Mouse (Mus musculus): ENCODE results near the gene Fam227a. TPM values are rescaled to one million over a fixed set of nuclear protein-coding genes. Genes with fewer than 3 reads are reported as not detected.
A peak's percentile ranks its signal among the peaks of the same experiment; 100 is the strongest.

Fam227a gene
- total and polyA plus RNA-seq, 3 experiments, result 0.35 to 0.60 TPM; not detected in 1

GRCm38 (mm10) chr15:79657837-79658530 is 772 bp downstream of the Fam227a start:
- H3K9me3 ChIP-seq (replicated peaks; ENCODE audit: insufficient read depth, low read length), result no peaks in the 10 kb centered on the region
- H3K27me3 ChIP-seq (ENCODE audit: control insufficient read depth in 1 of 2, insufficient read depth in 2 of 2, low read length in 2 of 2), result no peaks in the 10 kb centered on the region
- peaks cover 0 to 7% of the 10 kb centered on the region in 2 experiments; a peak in 2 of 4 replicates for H3K36me3 ChIP-seq (ENCODE audit: control insufficient read depth in 1 of 2, insufficient read depth in 2 of 2, low read length in 2 of 2)
- H3K4me3 ChIP-seq (ENCODE audit: control insufficient read depth in 1 of 2, insufficient read depth in 1 of 2, low read depth in 2 of 2, low read length in 2 of 2), result peak overlapping the region; percentile 76 to 90
- H3K27ac ChIP-seq (ENCODE audit: control insufficient read depth, low read depth, low read length), result no peak overlapping the region
- peak overlapping the region; percentile 89 for H3K9ac ChIP-seq (ENCODE audit: control insufficient read depth, low read depth, low read length, poor library complexity, severe bottlenecking)
- peak; percentile 91 for DNase-seq (ENCODE audit: low read depth, low spot score)
- H3K79me2 ChIP-seq (ENCODE audit: control insufficient read depth, insufficient read depth, low read length, poor library complexity), result no peaks in the 10 kb centered on the region; the same call in 1 of the 2 replicates
- peaks cover 0 to 8% of the 10 kb centered on the region in 2 experiments; a peak in 2 of 4 replicates for H3K4me1 ChIP-seq (ENCODE audit: control insufficient read depth in 1 of 2, insufficient read depth in 2 of 2, low read length in 2 of 2)
- TF ChIP-seq SMC3 (IDR thresholded peaks at IDR 0.05; ENCODE audit: low read depth, low read length) (peak; percentile 47; the same call in 1 of the 2 replicates), ELF1 (IDR thresholded peaks at IDR 0.05; ENCODE audit: low read depth, low read length) (no peak), USF1 (IDR thresholded peaks at IDR 0.05; ENCODE audit: low read depth, low read length) (no peak), JUND (IDR thresholded peaks at IDR 0.05; ENCODE audit: low read depth, low read length) (no peak), TCF12 (IDR thresholded peaks at IDR 0.05; ENCODE audit: low read depth, low read length) (no peak), HCFC1 (IDR thresholded peaks at IDR 0.05; ENCODE audit: low read depth, low read length) (0 out of 2 replicates have a peak, but pooled peaks have one; percentile 27), ZMIZ1 (IDR thresholded peaks at IDR 0.05; ENCODE audit: low read depth, low read length) (no peak), CTCF (IDR thresholded peaks at IDR 0.05 in 2 of 3, conservative IDR thresholded peaks at IDR 0.05 in 1 of 3; ENCODE audit: control insufficient read depth in 1 of 3, insufficient read depth in 1 of 3, low read depth in 2 of 3, low read length in 3 of 3, poor library complexity in 1 of 3, severe bottlenecking in 1 of 3) (peak; percentile 49 to 68 (median 51)), ZKSCAN1 (IDR thresholded peaks at IDR 0.05; ENCODE audit: low read depth, low read length) (no peak), KAT2A (conservative IDR thresholded peaks at IDR 0.05; ENCODE audit: low read depth, low read length) (no peak), ZC3H11A (IDR thresholded peaks at IDR 0.05; ENCODE audit: low read depth, low read length) (peak; percentile 34; the same call in 1 of the 2 replicates), MAZ (IDR thresholded peaks at IDR 0.05; ENCODE audit: low read depth, low read length) (no peak), POLR2A (IDR thresholded peaks at IDR 0.05; ENCODE audit: control insufficient read depth in 1 of 2, insufficient read depth in 1 of 2, low read depth in 1 of 2, low read length in 2 of 2, poor library complexity in 1 of 2) (no peak), MYC (IDR thresholded peaks at IDR 0.05; ENCODE audit: low read depth, low read length) (0 out of 2 replicates have a peak, but pooled peaks have one; percentile 27), USF2 (IDR thresholded peaks at IDR 0.05; ENCODE audit: borderline replicate concordance in 1 of 2, insufficient read depth in 1 of 2, low read depth in 1 of 2, low read length in 2 of 2) (no peak), POLR2AphosphoS2 (IDR thresholded peaks at IDR 0.05; ENCODE audit: low read length) (no peak), EP300 (IDR thresholded peaks at IDR 0.05; ENCODE audit: low read depth in 1 of 2, low read length in 2 of 2) (peak; percentile 33 to 37; a peak in 2 of 4 replicates), NRF1 (IDR thresholded peaks at IDR 0.05; ENCODE audit: insufficient read depth, low read depth, low read length, poor library complexity, severe bottlenecking) (no peak), TAL1 (IDR thresholded peaks at IDR 0.05; ENCODE audit: low read length) (no peak), UBTF (IDR thresholded peaks at IDR 0.05; ENCODE audit: borderline replicate concordance, insufficient read depth, low read depth, low read length) (no peak), RCOR1 (IDR thresholded peaks at IDR 0.05; ENCODE audit: low read depth, low read length) (no peak), MAX (IDR thresholded peaks at IDR 0.05; ENCODE audit: low read length) (0 out of 2 replicates have a peak, but pooled peaks have one; percentile 33), SIN3A (IDR thresholded peaks at IDR 0.05; ENCODE audit: low read length) (no peak; the same call in 1 of the 2 replicates), BHLHE40 (IDR thresholded peaks at IDR 0.05; ENCODE audit: borderline replicate concordance, low read depth, low read length) (peak; percentile 39; the same call in 1 of the 2 replicates), MAFK (IDR thresholded peaks at IDR 0.05; ENCODE audit: borderline replicate concordance, low read depth, low read length) (no peak), MEF2A (IDR thresholded peaks at IDR 0.05; ENCODE audit: extremely low read depth, insufficient replicate concordance, low read depth, low read length, poor library complexity, severe bottlenecking) (no peak), GATA1 (IDR thresholded peaks at IDR 0.05; ENCODE audit: low read depth, low read length) (peak; percentile 80), E2F4 (IDR thresholded peaks at IDR 0.05; ENCODE audit: borderline replicate concordance, low read depth, low read length) (no peak), GABPA (IDR thresholded peaks at IDR 0.05; ENCODE audit: low read depth, low read length) (no peak), CHD1 (IDR thresholded peaks at IDR 0.05; ENCODE audit: low read depth, low read length) (no peak), MXI1 (IDR thresholded peaks at IDR 0.05; ENCODE audit: low read depth, low read length) (peak; percentile 72), POLR2AphosphoS5 (IDR thresholded peaks at IDR 0.05; ENCODE audit: borderline replicate concordance, low read depth, low read length) (no peak), TBP (IDR thresholded peaks at IDR 0.05; ENCODE audit: low read depth, low read length) (0 out of 2 replicates have a peak, but pooled peaks have one; percentile 22), CHD2 (IDR thresholded peaks at IDR 0.05; ENCODE audit: low read length) (no peak), MYB (IDR thresholded peaks at IDR 0.05; ENCODE audit: low read depth, low read length) (no peak)

All from MEL (cell line).